Mouse (Mus musculus) CH12.LX (cell line): ENCODE results near the gene Alx3. TPM values are rescaled to one million over a fixed set of nuclear protein-coding genes. Genes with fewer than 3 reads are reported as not detected.

Experiments used
- DNase-seq: peaks from one replicate; pipeline ENCODE4 v3.0.0-alpha.2; 2013; ENCODE audit errors: extremely low read depth
- H3K27ac ChIP-seq: 2 replicates; pipeline ENCODE4 v1.5.1; 2012; ENCODE audit warnings: low read depth, mild to moderate bottlenecking, control low read depth, moderate library complexity; ENCODE audit not compliant: insufficient read depth
- H3K27me3 ChIP-seq: replicated peaks from 2 replicates; pipeline ENCODE3; 2012; ENCODE audit warnings: inconsistent platforms
- H3K36me3 ChIP-seq, 2 experiments: replicated peaks in 1 of 2; 2 replicates each; pipeline versions ENCODE3 to v1.6.1; 2012; ENCODE audit warnings: inconsistent platforms in 1 of 2, low read length in 1 of 2, mild to moderate bottlenecking in 1 of 2, mixed read lengths in 1 of 2, moderate library complexity in 1 of 2; ENCODE audit not compliant: control insufficient read depth in 1 of 2, insufficient read depth in 1 of 2
- H3K4me1 ChIP-seq, 2 experiments: 2 replicates each; pipeline ENCODE4 v1.6.1; 2012; ENCODE audit warnings: inconsistent platforms in 1 of 2, moderate library complexity in 1 of 2; ENCODE audit not compliant: insufficient read depth in 2 of 2, control insufficient read depth in 1 of 2
- H3K4me2 ChIP-seq: 2 replicates; pipeline ENCODE4 v1.6.1; 2012; ENCODE audit warnings: low read depth, mild to moderate bottlenecking, control low read depth; ENCODE audit not compliant: poor library complexity, insufficient read depth, severe bottlenecking
- H3K4me3 ChIP-seq, 3 experiments: fragments of 150-350 bp in 1 of 3; sonication (generic) in 1 of 3; replicated peaks in 1 of 3; 2 replicates each; pipeline versions ENCODE3 to v1.5.1; 2011 to 2012; ENCODE audit warnings: low read depth in 2 of 3, low read length in 2 of 3, mild to moderate bottlenecking in 2 of 3, moderate library complexity in 2 of 3, control low read depth in 1 of 3, improper control_type of control experiment in 1 of 3, inconsistent platforms in 1 of 3, mixed read lengths in 1 of 3; ENCODE audit not compliant: poor library complexity in 1 of 3
- H3K79me2 ChIP-seq: replicated peaks from 2 replicates; pipeline ENCODE4 v1.6.1; 2012; ENCODE audit warnings: mild to moderate bottlenecking, moderate library complexity; ENCODE audit not compliant: control insufficient read depth, poor library complexity, insufficient read depth, severe bottlenecking; ENCODE audit errors: extremely low read depth
- H3K9ac ChIP-seq: 2 replicates; pipeline ENCODE4 v1.6.1; 2012; ENCODE audit warnings: low read depth, mild to moderate bottlenecking, control low read depth, moderate library complexity; ENCODE audit not compliant: insufficient read depth
- H3K9me3 ChIP-seq: replicated peaks from 2 replicates; pipeline ENCODE3; 2012; ENCODE audit warnings: low read length, inconsistent platforms, mixed read lengths
- CHD1 ChIP-seq: IDR thresholded peaks from 2 replicates; pipeline ENCODE4 v1.6.1; 2012; ENCODE audit warnings: low read depth, low read length, improper control_type of control experiment, inconsistent platforms
- CHD2 ChIP-seq: IDR thresholded peaks from 2 replicates; pipeline ENCODE4 v1.6.1; 2011; ENCODE audit warnings: low read length, improper control_type of control experiment
- CTCF ChIP-seq, 2 experiments: IDR thresholded peaks in 1 of 2; conservative IDR thresholded peaks in 1 of 2; 2 replicates each; pipeline ENCODE4 v1.5.1; 2011 to 2012; ENCODE audit warnings: low read depth in 2 of 2, low read length in 2 of 2, improper control_type of control experiment in 1 of 2, inconsistent platforms in 1 of 2, mild to moderate bottlenecking in 1 of 2, moderate library complexity in 1 of 2
- E2F4 ChIP-seq: IDR thresholded peaks from 2 replicates; pipeline ENCODE4 v1.6.1; 2011; ENCODE audit warnings: low read depth, low read length, improper control_type of control experiment; ENCODE audit not compliant: insufficient replicate concordance
- ELF1 ChIP-seq: IDR thresholded peaks from 2 replicates; pipeline ENCODE4 v1.6.1; 2014; ENCODE audit warnings: low read depth, mild to moderate bottlenecking, inconsistent platforms, low read length, improper control_type of control experiment
- EP300 ChIP-seq: IDR thresholded peaks from 2 replicates; pipeline ENCODE4 v1.6.1; 2011; ENCODE audit warnings: low read length, improper control_type of control experiment
- ETS1 ChIP-seq: conservative IDR thresholded peaks from 2 replicates; pipeline ENCODE4 v1.6.1; 2012; ENCODE audit warnings: low read depth, mild to moderate bottlenecking, inconsistent platforms, low read length, improper control_type of control experiment, moderate library complexity
- HCFC1 ChIP-seq: IDR thresholded peaks from 2 replicates; pipeline ENCODE4 v1.6.1; 2012; ENCODE audit warnings: low read depth, mild to moderate bottlenecking, inconsistent platforms, low read length, improper control_type of control experiment
- IRF4 ChIP-seq: IDR thresholded peaks from 2 replicates; pipeline ENCODE4 v1.6.1; 2014; ENCODE audit warnings: low read depth, mild to moderate bottlenecking, inconsistent platforms, low read length, improper control_type of control experiment
- JUN ChIP-seq: IDR thresholded peaks from 2 replicates; pipeline ENCODE4 v1.6.1; 2011; ENCODE audit warnings: low read depth, mild to moderate bottlenecking, low read length, improper control_type of control experiment, moderate library complexity; ENCODE audit not compliant: insufficient read depth
- JUND ChIP-seq: conservative IDR thresholded peaks from 2 replicates; pipeline ENCODE4 v1.6.1; 2011; ENCODE audit warnings: low read depth, low read length, improper control_type of control experiment
- MAFK ChIP-seq: IDR thresholded peaks from 2 replicates; pipeline ENCODE4 v1.6.1; 2011; ENCODE audit warnings: low read length, improper control_type of control experiment; ENCODE audit not compliant: insufficient replicate concordance
- MAX ChIP-seq: IDR thresholded peaks from 2 replicates; pipeline ENCODE4 v1.6.1; 2011; ENCODE audit warnings: low read length, improper control_type of control experiment
- MAZ ChIP-seq: IDR thresholded peaks from 2 replicates; pipeline ENCODE4 v1.6.1; 2012; ENCODE audit warnings: low read depth, mild to moderate bottlenecking, inconsistent platforms, low read length, improper control_type of control experiment, moderate library complexity
- MEF2A ChIP-seq: IDR thresholded peaks from 2 replicates; pipeline ENCODE4 v1.6.1; 2014; ENCODE audit warnings: low read depth, mild to moderate bottlenecking, inconsistent platforms, low read length, improper control_type of control experiment, borderline replicate concordance
- MXI1 ChIP-seq: IDR thresholded peaks from 2 replicates; pipeline ENCODE4 v1.6.1; 2011; ENCODE audit warnings: mild to moderate bottlenecking, low read depth, low read length, improper control_type of control experiment
- POLR2A ChIP-seq: IDR thresholded peaks from 2 replicates; pipeline ENCODE4 v1.6.1; 2011; ENCODE audit warnings: low read depth, mild to moderate bottlenecking, improper control_type of control experiment, low read length
- POLR2AphosphoS2 ChIP-seq: IDR thresholded peaks from 2 replicates; pipeline ENCODE4 v1.6.1; 2011; ENCODE audit warnings: low read depth, low read length, improper control_type of control experiment
- RCOR1 ChIP-seq: conservative IDR thresholded peaks from 2 replicates; pipeline ENCODE4 v1.6.1; 2012; ENCODE audit warnings: low read depth, mild to moderate bottlenecking, inconsistent platforms, low read length, improper control_type of control experiment
- SIN3A ChIP-seq: IDR thresholded peaks from 2 replicates; pipeline ENCODE4 v1.6.1; 2012; ENCODE audit warnings: low read length, improper control_type of control experiment, inconsistent platforms
- TBP ChIP-seq: conservative IDR thresholded peaks from 2 replicates; pipeline ENCODE4 v1.6.1; 2011; ENCODE audit warnings: low read depth, low read length, improper control_type of control experiment
- UBTF ChIP-seq: IDR thresholded peaks from 2 replicates; pipeline ENCODE4 v1.6.1; 2012; ENCODE audit warnings: low read depth, mild to moderate bottlenecking, inconsistent platforms, low read length, improper control_type of control experiment, moderate library complexity
- USF2 ChIP-seq: conservative IDR thresholded peaks from 2 replicates; pipeline ENCODE4 v1.6.1; 2011; ENCODE audit warnings: low read depth, low read length, improper control_type of control experiment
- ZC3H11A ChIP-seq: IDR thresholded peaks from 2 replicates; pipeline ENCODE4 v1.6.1; 2012; ENCODE audit warnings: low read depth, mild to moderate bottlenecking, inconsistent platforms, low read length, improper control_type of control experiment
- ZKSCAN1 ChIP-seq: IDR thresholded peaks from 2 replicates; pipeline ENCODE4 v1.6.1; 2012; ENCODE audit warnings: low read depth, inconsistent platforms, low read length, improper control_type of control experiment, borderline replicate concordance
- ZNF384 ChIP-seq: IDR thresholded peaks from 2 replicates; pipeline ENCODE4 v1.6.1; 2012; ENCODE audit warnings: low read depth, low read length, improper control_type of control experiment, inconsistent platforms
- dilution Hi-C: fragments of 300-500 bp; cut with MboI; formaldehyde crosslinking; loops from 2 replicates; pipeline ENCODE4 v1.14.3; 2020; ENCODE audit warnings: low sequenced_read_pairs; ENCODE audit not compliant: extremely low pct_unique_long_range_greater_than_20kb, extremely low pct_ligation_motif_present
- in situ Hi-C: fragments of 300-500 bp; cut with MboI; formaldehyde crosslinking; loops from 3 replicates; pipeline ENCODE4 v1.14.3; 2019; ENCODE audit warnings: low sequenced_read_pairs, low pct_ligation_motif_present, low pct_unique_long_range_greater_than_20kb, mixed read lengths
- polyA plus RNA-seq: library from polyadenylated mRNA; unstranded; fragments of >175 nt; gene quantifications from 2 replicates; pipeline ENCODE4 v1.2.1, GENCODE M21; 2012; ENCODE audit warnings: low read depth; ENCODE audit not compliant: insufficient read length
- total RNA-seq, 2 experiments: library from RNA; depleted of rRNA; stranded (reverse); fragments of 300-350 nt in 1 of 2; fragments of >200 nt in 1 of 2; gene quantifications; 2 replicates each; pipeline ENCODE4 v1.2.3; 2012 to 2014

Alx3 gene
- total and polyA plus RNA-seq, 3 experiments, result not detected

- Histone ChIP-seq H3K9ac (no peak overlapping the region), H3K27me3 (no peaks in the 10 kb centered on the region), H3K4me2 (no peak overlapping the region), H3K9me3 (no peaks in the 10 kb centered on the region), H3K27ac (no peak overlapping the region), H3K4me1 (peaks cover 56 to 75% of the 10 kb centered on the region in 2 experiments), H3K36me3 (peaks cover 21 to 28% of the 10 kb centered on the region in 2 experiments), H3K79me2 (no peaks in the 10 kb centered on the region), H3K4me3 (no peak overlapping the region)
- dilution Hi-C loops (no loop called here), in situ Hi-C loops (no loop called here)
- TF ChIP-seq POLR2A, result no peak
- no peak for TF ChIP-seq MEF2A
- TF ChIP-seq ZNF384, result no peak
- no peak for TF ChIP-seq JUN
- no peak for TF ChIP-seq EP300
- no peak for TF ChIP-seq IRF4
- TF ChIP-seq USF2, result no peak
- no peak for TF ChIP-seq ZC3H11A
- no peak for TF ChIP-seq RCOR1
- TF ChIP-seq E2F4, result no peak
- TF ChIP-seq MXI1, result no peak
- TF ChIP-seq ELF1, result no peak
- no peak for TF ChIP-seq POLR2AphosphoS2
- no peak for TF ChIP-seq MAFK
- no peak for TF ChIP-seq JUND
- no peak for TF ChIP-seq SIN3A
- no peak for DNase-seq
These were observed 14.5 kb downstream of the Alx3 start for GRCm38 (mm10) chr3:107609376-107609775.

GRCm38 (mm10) chr3:107611394-107611793 lies 16.6 kb downstream of the Alx3 start:
- H3K9me3 ChIP-seq, result no peaks in the 10 kb centered on the region
- no peaks in the 10 kb centered on the region for H3K27me3 ChIP-seq
- no peak overlapping the region for H3K9ac ChIP-seq
- H3K27ac ChIP-seq, result peak overlapping the region; percentile 36
- H3K4me1 ChIP-seq, result peaks cover 52 to 65% of the 10 kb centered on the region in 2 experiments
- TF ChIP-seq IRF4 (0 out of 2 replicates have a peak, but pooled peaks have one; percentile 3), MAX (no peak), HCFC1 (no peak), UBTF (no peak), EP300 (peak; percentile 52; the same call in 1 of the 2 replicates), MAZ (no peak), MEF2A (peak; percentile 91), CHD1 (no peak), SIN3A (no peak), CHD2 (no peak), JUND (no peak), JUN (no peak), ZKSCAN1 (no peak), ELF1 (no peak), ETS1 (no peak; the same call in 1 of the 2 replicates), TBP (no peak), CTCF (conservative IDR thresholded peaks at IDR 0.05 in 1 of 2, IDR thresholded peaks at IDR 0.05 in 1 of 2; ENCODE audit: low read depth in 2 of 2, low read length in 2 of 2) (no peak)
- TF ChIP-seq, all 38 proteins: peak for 3
- Histone ChIP-seq H3K4me2 (peak overlapping the region; percentile 45), H3K79me2 (no peaks in the 10 kb centered on the region), H3K36me3 (peaks cover 41 to 48% of the 10 kb centered on the region in 2 experiments), H3K4me3 (no peak overlapping the region)
- peak; percentile 48 for DNase-seq
- dilution Hi-C loops, result no loop called here
- in situ Hi-C loops, result loop anchor here (5.0 kb wide), 1 partner anchor 34 kb away; no protein-coding TSS in a partner anchor
